Mouse (Mus musculus): ENCODE measurements around the gene Lipt1.

DNA sequence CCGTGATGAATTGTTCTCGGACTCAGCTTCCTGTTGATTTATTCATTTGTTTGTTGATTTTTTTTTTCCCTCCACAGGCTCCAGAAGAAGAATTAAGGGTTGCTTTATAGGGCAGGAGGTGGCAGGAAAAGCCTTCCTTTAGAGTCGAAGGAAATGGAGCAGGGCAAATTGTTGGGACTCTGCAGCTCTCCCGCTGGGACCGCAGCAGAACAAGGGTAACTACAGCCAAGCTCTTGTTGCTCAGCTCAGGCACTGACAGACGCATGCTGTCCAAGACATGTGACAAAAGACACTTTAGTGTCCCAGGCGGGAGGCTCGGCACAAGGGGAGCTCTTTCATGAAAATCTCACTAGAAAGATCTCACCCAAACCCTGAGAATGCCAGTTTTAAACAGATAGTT lies 51.0 kb downstream of the Lipt1 start:
- TF ChIP-seq CTCF (conservative IDR thresholded peaks at IDR 0.05; ENCODE audit: insufficient read depth, insufficient read length, low read depth, low read length) (no peak), POLR2A (IDR thresholded peaks at IDR 0.05; ENCODE audit: low read depth, low read length) (no peak)

Data from kidney, adult 2 months (tissue).